Mouse (Mus musculus) 416B (cell line): ENCODE results near the gene Tmem132e.

Source experiments
- DNase-seq: peaks from one replicate; pipeline ENCODE4 v3.0.0; 2011; ENCODE audit warnings: low read depth

Tmem132e gene

GRCm38 (mm10) chr11:82388371-82389313, at the start of gene Tmem132e:
Tmem132e (plus strand) TSS chr11:82388900.
- DNase-seq: no peak

- DNase-seq: no peak
These were observed 48.7 kb upstream of the Tmem132e start for GRCm38 (mm10) chr11:82339921-82340401.

- no peak for DNase-seq
These were observed 48.3 kb upstream of the Tmem132e start for GRCm38 (mm10) chr11:82340416-82340815.

- DNase-seq: peak; percentile 21
These were observed 47.8 kb upstream of the Tmem132e start for GRCm38 (mm10) chr11:82340900-82341299.

- no peak for DNase-seq
These were observed 37.7 kb upstream of the Tmem132e start for GRCm38 (mm10) chr11:82351039-82351438.

GRCm38 (mm10) chr11:82370151-82370550, 18.5 kb upstream of the Tmem132e start:
- no peak for DNase-seq

GRCm38 (mm10) chr11:82371577-82371976, 17.1 kb upstream of the Tmem132e start:
- DNase-seq: peak; percentile 21

GRCm38 (mm10) chr11:82380606-82381202, 8.0 kb upstream of the Tmem132e start:
- no peak for DNase-seq

- DNase-seq: no peak
These were observed 1.6 kb upstream of the Tmem132e start for GRCm38 (mm10) chr11:82386970-82387540.

GRCm38 (mm10) chr11:82387711-82388341, 874 bp upstream of the Tmem132e start:
- DNase-seq: no peak

GRCm38 (mm10) chr11:82389396-82390291, 944 bp downstream of the Tmem132e start:
- no peak for DNase-seq

- DNase-seq: no peak
These were observed 3.6 kb downstream of the Tmem132e start for GRCm38 (mm10) chr11:82392341-82392740.

GRCm38 (mm10) chr11:82399621-82400020, 10.9 kb downstream of the Tmem132e start:
- peak; percentile 4 for DNase-seq

- DNase-seq: no peak
These were observed 16.9 kb downstream of the Tmem132e start for GRCm38 (mm10) chr11:82405641-82406040.

GRCm38 (mm10) chr11:82406358-82407221, 17.9 kb downstream of the Tmem132e start:
- DNase-seq: no peak

- DNase-seq: no peak
These were observed 23.8 kb downstream of the Tmem132e start for GRCm38 (mm10) chr11:82412496-82412895.

- DNase-seq: no peak
These were observed 29.8 kb downstream of the Tmem132e start for GRCm38 (mm10) chr11:82418337-82419041.

- no peak for DNase-seq
These were observed 33.2 kb downstream of the Tmem132e start for GRCm38 (mm10) chr11:82421909-82422308.

- no peak for DNase-seq
These were observed 34.8 kb downstream of the Tmem132e start for GRCm38 (mm10) chr11:82423521-82423920.

GRCm38 (mm10) chr11:82428801-82429200, 40.1 kb downstream of the Tmem132e start:
- DNase-seq: no peak
